Mouse (Mus musculus) thymus, postnatal 36 days (tissue): ENCODE data around the gene Nkapd1.
"Not testable (repeated sequence)": the region's sequence is repeated elsewhere in the genome, so short reads cannot be mapped to it uniquely, and the experiment has no call there.

Experiments used
- DNase-seq, 2 experiments: peaks; one replicate each; pipeline ENCODE4 v3.0.0; 2022; ENCODE audit warnings: mixed read lengths in 2 of 2

Gene Nkapd1

DNA sequence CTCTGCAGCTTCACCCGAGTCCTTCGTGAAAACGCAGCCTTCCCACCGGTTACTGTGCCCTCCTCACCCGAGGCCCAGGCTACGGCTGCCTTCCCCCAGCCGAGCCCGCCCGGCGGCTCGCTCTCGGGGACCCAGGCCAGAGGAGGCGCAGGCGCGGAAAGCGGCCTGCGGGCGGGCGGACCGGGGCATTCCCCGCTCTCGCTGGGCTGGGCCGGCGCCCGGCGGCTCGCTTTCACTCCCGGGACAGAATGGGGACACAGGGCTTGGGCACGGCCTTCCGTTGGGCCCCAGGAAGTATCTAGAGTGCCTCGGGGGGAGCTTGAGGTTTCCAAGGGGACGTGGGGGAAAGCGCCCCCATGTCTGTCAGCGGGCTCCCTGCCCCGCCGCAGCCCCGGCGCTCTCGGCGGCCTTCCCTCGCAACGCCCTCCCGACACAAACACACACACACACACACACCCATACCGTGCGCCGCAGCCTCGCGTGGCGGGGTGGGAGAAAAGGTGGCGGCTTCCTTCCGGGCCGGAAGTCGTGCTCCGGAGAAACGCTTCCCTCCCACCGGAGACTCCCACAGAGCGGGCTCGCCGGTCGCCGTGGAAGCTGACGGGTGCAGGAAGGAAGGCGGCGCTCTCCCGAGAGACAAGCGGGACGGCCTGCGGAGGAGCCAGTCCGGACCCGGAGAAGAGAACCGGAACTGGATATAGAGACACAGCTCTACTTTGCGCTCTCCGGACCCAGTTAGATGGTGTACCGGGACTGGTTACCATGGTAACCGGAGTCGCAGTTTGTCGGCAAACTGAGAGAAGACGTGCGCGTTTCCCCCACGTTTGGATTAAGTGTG is at the start of gene Nkapd1, which contains the start of gene Pih1d2:
Nkapd1 (minus strand) TSS at position 699 of the 838 bp plus-strand sequence.
Pih1d2 (plus strand) TSS at position 556 of the 838 bp plus-strand sequence.
- peak; percentile 82 to 83 for DNase-seq

DNA sequence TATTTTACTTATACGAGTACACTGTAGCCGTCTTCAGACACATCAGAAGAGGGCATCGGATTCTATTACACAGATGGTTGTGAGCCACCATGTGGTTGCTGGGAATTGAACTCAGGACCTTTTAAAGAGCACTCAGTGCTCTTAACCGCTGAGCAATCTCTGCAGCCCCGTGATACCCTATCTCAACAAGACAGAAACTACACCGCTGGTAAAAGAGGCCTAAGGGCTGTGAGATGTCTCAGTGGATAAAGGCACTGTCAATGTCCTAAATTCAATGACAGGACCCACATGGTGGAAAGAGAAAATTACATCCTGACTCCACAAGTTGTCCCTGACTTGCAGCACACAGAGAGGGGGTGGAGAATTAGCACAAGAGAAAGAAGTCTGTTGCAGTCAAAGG is 49.2 kb upstream of the Nkapd1 start:
- no peak for DNase-seq

DNA sequence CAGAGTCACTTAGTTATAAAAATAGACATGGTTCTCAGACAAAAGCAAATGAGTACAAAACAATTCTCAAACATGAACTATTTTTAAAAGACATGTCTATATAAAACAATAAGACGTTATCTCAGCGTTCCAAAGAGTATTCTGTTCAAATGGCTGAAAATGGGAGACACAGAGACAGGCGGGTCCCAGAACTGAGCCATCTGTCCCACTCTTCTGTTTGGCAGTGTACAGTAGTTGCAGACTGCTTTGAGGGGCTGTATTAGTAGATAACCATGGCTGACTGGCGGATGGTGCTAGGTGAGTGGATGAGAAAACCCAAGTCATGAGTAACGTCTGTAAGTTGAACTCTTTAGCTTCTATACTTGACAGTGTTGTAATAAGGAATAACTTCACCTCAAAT is 47.6 kb upstream of the Nkapd1 start:
- DNase-seq = no peak

DNA sequence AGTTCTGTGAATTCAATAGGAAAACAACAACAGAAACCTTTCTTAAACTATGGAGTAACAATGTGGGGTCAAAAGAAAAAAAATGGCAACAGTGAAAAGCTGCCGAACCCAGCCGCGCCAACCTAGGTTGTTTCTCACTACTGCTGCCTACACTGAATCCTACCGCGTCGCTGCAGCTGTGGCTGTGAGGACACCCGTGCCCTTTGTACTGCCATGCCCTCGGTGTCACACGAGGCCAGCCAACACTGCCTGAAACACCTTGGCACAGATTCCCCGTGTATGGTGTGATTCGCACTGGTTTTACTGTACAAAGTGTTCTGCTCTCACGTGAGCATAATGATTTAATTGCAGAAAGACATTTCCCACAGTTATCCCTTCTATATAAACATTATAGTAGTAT is 43.2 kb upstream of the Nkapd1 start:
- DNase-seq = peak; percentile 17 to 47

DNA sequence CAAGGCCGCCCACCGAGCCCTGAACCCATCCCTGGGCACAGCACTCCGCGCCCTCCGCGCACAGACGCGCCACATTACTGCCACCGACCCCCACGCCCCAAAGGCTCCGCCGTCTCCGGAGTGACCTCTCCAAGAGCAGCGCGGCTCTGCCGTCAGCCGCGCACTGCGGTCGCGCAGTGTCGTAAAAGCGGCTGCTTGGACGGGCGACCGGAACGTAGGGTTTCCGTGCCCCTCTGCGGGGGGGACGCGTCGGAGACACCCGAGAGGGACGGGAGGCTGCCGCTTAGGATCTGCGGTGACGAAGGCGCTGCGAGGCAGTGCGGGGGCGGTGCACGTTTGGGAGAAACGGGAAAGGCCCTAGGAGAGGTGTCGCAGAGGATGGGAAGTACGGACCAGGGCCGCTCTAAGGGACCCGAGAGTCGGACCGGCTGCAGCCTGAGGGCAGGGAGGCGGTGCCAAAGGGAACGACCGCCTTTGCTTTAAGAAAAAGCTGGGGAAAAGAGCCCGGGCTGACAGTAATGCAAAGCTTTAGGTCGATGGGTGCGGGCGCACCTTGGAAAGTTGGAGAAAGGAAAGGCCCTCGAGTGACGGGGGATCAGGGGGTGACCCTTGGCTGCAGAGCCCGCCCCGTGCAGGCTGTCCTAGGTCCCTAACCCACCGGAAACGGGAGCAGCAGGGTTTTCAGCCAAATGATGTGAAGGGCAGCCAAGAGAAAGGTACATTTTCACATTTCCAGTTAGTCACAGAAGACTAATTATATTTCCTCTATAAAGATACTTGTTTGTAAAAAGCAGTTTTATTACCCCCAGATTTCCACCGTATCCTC is 42.3 kb upstream of the Nkapd1 start, which contains the start of gene Dlat:
Dlat (minus strand) TSS at position 389 of the 826 bp plus-strand sequence.
- DNase-seq = peak; percentile 83 to 85

DNA sequence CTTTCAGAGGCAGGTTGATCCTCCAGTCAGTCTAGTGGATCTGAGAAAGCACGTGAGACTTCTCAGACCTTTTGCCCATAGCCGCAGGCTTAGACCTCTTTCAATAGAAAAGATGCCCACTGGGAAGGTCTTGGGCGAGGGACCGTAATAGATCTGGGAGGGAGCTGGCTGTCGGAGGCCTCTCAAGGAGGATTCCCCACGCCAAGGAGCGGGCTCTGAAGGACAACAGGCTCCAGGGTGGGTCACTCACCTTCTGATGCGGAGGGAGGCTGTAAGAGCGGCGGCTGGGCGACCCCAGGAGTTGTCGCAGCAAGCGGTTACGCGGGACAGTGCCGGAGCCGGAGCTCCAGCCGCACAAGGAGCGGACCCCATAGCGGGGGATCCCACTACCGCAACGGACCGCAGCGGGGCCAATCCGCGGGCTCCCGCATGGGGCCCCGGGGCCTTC is 41.7 kb upstream of the Nkapd1 start:
- DNase-seq = no peak

DNA sequence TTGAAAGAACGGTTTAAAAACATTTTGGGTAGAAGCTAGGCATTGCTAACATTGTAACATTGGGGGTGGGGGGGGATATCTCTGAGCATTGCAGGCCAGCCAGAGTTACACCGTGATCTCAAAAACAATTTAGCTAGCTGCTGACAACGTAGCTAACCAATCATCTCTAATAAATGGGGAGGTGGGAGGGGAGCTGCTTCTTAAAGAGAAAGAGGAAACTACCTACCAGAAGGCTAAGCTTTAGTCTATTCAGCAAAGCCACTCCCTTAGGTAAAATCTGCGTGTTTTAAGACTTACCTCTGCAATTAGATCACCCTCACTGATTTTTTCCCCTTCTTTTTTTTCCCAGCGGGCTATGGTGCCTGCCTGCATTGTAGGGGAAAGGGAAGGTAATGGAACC is 41.1 kb upstream of the Nkapd1 start:
- no peak for DNase-seq

DNA sequence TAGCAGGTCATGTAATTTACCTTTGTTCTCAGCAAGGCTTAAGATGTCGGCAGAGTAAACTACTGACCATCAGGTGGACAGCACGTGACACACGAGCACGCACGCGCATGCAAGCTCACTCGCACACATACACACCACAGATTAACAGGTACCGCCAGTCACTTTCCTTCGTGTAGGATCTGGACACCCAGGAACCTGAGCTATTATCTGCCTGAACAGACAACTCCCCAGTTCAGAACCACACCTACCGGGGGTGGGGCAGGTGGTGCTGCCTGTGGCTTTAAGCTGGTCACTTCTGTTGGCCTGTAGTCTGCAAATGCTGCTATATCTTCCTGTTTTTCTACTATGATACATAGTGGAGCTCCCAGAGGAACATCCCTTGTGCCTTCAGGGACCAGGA is 33.2 kb upstream of the Nkapd1 start:
- DNase-seq = no peak

DNA sequence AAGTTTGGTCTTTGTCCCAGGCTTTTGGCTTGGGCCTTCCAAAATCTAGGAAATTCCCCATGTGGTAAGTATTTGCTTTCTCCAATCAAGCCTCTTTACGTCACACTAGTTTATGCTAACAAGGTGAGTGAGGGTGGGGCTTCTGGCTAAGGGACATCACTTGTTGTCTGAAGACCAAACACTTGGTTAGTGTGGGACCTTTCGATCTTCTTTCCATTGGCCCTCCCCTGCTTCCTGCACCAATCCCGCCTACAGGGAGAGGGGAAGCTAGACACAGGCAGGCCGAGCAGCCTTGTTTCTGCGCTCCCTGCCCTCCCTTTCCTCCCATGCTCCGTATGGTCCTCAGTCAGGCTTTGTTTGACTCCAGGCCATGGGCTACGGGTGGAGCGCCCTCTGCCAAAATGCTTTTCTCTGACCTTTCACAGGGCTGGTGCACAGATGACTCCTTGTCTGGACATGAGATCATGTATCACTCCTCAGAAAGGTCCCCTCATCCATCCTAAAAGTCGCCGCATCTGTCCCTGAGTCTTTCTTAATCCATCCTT is 29.6 kb upstream of the Nkapd1 start:
- no peak for DNase-seq

DNA sequence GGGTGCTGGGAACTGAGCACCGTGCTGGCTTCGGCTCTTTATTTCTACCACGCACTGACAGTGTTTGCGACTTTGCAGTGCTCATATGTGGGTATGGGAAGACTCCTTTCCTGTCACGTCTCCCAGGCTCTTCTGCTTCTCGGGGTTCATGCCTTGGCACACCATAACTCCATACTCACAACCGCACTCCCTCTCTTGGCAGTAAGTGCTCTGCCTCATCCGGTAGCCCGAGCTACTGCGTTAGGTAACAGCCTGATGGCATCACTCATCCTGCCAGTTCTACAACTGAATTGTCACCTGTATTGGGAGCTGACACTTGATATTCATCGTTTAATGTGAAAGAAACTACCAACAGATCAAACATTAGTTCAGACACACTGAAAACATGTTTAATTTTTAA is 17.0 kb upstream of the Nkapd1 start:
- no peak for DNase-seq

DNA sequence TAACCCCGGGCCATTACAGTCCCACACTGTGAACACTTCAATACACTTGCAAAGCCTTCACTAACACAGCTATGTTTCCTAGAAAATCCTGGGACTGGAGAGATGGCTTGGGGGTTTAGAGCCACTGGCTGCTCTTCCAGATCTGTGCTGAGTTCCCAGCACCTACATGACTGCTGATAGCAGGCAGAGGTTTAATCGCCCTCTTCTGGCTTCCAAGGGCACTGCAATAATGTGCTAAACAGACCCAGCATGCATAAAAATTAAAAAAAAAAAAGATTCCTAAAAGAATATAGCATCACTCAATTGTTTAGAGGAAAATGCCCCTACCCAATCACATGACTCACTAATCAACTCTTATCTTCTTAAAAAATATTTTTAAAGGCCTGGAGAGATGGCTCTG is 15.8 kb upstream of the Nkapd1 start:
- no peak for DNase-seq

DNA sequence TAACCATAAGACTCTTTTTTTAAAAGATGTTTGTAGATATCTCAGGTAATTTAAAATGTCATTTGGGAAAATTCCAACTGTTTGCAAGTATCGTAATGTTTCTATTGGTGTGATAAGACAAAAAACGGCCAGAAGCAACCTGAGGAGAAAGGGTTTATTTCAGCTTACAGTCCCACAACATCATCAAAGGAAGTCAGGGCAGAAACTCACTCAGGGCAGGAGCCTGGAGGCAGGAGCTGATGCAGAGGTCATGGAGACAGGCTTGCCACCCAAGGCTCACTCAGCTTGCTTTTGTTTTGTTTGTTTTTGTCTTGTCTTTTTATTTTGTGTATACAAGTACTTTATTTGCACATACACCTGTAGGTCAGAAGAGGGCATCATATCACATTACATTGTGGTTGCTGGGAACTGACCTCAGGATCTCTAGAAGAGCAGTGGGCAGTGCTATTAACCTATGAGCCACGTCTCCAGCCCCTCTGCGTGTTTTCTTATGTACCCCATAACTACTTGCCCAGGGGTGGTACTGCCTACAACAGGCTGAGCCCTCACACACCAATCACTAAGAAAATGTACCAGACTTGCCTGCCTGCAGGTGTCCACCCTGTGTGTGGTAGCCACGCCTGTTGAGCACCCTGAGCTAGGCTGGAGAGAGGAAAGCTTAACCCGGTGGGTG is 14.9 kb upstream of the Nkapd1 start:
- no peak for DNase-seq

DNA sequence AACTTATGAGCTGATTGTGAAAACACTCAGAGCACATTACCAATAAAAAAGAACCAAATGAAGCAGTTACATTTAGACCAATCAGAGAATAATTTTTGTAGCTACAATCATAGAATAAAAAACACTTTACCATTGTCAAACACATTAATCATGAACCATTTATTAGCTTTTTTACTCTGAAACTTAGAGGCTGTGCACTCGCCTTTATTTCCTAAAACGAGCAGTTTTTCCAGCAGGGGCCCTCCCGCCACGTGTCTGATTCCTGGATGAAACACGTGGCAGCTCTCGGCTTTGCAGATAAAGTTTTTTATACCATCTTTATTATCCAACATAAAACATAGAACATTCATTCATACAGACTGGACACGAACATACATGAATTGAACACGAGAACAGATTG is 13.6 kb upstream of the Nkapd1 start:
- DNase-seq = not testable (repeated sequence)

DNA sequence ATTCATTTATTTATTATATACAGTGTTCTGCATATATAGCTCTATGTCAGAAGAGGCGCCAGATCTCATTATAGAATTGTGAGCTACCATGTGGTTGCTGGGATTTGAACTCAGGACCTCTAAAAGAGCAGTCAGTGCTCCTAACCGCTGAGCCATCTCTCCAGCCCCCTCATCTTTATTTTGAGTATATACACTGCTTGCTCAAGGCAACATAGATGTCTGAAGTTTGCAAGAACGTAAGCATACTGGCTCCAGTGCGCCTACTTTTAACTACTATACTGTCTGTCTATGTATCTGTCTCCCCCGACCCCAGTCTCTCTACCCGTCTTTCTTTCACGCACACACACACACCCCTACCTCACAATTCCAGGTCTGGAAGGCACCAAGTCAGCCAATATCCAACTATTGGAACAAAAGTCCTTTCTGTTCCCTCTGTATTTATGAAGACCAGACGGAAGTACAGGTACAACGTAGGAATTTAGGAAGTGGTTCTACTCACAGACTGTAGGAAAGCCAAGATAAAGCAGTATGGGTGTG is 598 bp upstream of the Nkapd1 start:
- DNase-seq = no peak

DNA sequence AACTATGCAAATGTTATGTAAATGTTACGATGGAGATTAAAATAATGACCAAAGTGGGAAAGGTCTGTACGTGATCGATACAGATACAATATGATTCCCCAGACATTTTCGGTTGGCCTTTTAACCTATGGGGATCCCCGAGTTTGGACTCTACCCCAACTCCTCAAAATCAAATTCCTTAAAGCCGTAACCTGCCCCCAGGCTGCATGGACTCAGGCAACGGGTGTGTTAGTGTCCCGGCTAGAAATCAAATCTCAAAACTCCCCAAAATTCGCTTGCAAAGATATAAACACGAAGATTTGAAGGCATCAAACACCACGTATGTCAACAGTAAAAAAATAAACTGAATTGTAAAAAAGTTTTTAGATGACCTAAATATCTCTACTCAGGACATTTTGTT is 1.1 kb downstream of the Nkapd1 start:
- no peak for DNase-seq

DNA sequence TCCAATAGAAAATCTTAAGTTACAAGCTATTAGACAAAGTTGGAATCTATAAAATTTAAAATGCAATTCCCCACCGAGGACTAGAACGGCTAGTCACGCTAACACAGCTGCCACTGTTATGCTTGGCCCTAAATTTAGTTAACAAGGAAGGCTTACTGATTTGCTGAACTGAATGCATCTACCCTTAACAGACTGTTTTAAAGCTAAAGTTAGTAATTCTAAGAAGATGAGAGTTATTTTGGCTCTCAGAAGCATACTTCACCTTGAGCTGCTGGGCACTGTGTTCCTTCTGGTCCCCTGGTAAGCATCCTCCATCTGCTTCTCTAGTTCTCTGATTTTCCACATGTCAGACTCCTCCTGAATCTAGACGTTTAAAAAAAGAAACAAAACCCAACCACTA is 5.1 kb downstream of the Nkapd1 start:
- no peak for DNase-seq

DNA sequence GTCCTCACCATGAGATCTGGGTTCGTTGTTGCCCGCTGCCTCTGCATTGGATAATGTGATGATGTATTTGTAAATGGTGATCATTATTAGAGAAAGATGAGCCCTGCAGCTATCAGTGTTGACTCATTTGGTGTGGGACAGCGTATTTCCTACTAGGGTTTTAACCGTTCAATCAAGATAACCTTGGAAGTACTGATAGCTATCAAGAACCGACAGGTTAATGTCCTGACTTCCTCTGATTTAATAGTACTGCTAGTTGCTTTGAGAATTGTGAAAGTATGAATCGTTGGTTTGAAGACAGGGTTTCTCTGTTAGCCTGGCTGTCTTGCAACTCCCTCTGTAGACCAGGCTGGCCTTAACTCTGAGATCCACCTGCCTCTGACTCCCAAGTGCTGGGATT is 12.9 kb downstream of the Nkapd1 start:
- DNase-seq = no peak

DNA sequence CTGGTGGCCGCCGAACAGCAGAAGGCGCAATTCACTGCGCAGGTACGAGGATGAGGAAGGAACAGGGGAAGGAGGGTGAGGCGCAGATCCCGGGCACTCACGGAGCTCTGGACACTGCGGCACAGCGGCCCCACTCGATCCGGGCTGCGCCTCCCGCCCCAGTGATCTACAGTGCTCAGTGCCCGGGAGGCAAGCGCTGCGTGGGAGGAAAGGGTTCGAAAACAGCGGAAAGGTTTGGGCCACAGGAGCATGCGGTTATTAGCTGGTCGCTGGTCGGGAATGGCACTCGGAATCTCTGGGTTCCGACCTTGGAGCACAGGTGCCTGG is 13.3 kb downstream of the Nkapd1 start:
- no peak for DNase-seq

DNA sequence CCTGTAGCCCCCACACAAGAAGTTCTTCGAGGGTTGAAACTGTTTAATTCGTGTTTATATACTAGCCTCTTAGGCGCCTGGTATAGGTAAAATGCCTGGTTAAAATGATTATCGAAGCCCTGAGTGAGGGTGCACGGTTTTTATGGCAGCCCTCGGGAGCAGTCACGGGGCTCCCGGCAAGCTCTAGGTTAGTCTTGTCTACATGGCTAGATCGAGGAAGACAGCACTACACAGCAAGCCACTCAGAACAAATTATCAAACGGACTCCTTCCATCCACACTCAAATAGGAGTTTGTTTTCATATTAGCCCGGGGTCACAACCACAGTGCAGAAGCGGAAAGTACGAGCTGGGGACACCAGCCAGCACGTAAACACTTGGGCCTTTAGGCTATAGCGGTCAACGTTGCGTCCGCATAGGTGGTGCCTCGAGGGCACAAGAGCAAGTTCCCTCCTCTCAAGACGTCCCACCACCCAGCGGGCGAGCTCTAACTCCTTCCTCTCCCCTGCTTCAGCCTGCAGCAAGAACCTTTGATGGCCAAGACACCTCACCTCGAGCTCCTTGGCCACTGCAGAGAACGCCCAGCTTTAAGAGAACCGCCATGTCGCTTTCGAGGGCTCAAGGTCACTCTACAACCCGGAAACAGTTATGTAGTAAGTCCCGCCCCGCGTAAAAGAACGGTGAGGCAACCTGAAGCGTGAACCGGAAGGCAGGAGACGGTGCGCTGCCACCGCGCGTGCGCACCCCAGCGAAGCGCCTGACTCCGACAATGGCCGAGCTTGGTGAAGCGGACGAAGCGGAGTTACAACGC is 13.9 kb downstream of the Nkapd1 start, which contains the start of the genes Sdhd and Timm8b:
Sdhd (minus strand) TSS at position 624 of the 809 bp plus-strand sequence.
Timm8b (plus strand) TSS at position 722 of the 809 bp plus-strand sequence.
- peak; percentile 88 to 93 for DNase-seq

DNA sequence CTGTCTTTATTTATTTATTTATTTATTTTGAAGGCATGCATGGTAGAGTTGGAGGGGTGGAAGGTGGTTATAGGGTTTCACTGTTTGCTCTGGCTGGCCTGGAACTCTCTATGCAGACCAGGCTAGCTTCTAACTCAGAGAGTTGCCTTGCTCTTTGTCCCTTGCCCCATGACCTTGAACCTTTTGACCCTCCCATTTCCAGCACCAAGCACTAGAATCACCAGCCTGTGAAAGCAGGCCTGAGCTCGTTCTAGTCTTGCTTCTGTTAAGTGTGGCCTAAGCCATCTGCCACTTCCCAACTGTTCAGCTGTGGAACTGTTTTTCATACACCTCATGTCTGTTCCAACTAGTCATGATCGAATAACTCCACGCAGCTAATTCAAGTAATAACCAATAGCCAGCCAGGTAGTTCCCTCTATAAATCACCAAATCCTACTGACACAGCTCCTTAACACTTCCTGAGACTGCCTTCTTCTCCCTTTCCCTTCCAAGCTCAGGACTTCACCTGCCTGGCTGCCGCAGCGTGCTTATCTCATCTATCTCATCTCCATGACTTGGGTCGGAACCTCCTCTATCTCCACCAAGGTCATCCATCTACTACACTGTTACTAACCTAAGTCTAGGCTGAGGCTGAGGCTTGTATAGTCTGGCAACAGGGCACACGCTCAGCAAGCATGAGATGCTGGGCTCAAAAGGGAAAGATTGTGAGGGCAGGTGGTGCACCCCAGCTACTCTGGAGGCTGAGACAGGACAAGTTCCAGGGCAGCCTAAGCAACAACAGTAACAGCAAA is 15.0 kb downstream of the Nkapd1 start:
- DNase-seq = no peak

DNA sequence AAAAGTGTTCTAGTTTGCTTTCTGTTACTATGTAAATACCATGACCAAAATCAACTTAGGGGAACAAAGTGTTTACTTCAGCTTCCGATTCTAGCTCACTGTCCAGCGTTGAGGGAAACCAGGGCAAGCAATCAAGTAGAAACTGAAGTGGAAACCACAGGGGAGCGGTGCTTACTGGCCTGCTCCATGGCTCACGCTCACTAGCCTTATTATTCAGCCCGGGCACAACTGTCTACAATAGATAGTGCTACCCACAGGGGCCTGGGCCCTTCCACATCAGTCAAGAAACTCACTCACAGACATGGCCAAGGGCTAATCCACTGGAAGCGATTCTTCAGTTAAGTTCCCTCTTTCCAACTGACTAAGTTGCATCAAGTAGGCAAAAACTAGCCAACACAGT is 15.7 kb downstream of the Nkapd1 start:
- no peak for DNase-seq
